Mouse (Mus musculus): ENCODE results near the gene Lancl2.

- TF ChIP-seq CTCF (IDR thresholded peaks at IDR 0.05; ENCODE audit: control insufficient read depth, insufficient read depth, insufficient read length): no peak
- TF ChIP-seq FOSL1 (IDR thresholded peaks at IDR 0.05; ENCODE audit: insufficient read depth, low read length, poor library complexity, severe bottlenecking): no peak
- TF ChIP-seq USF1 (IDR thresholded peaks at IDR 0.05; ENCODE audit: low read depth): no peak
These were observed 9.2 kb upstream of the Lancl2 start for GRCm38 (mm10) chr6:57693116-57693515.

Measured in C2C12 (cell line).